In genomic region chr12:12871272-12871671, GRCm38 (mm10) we compare ENCODE assay signal across 12 mouse cellular contexts.
DNase-seq lines count a peak whose midpoint lies in the region; ATAC-seq lines count a peak whose summit lies in the region.
"Had no signal": no experiment of that assay in that cellular context is flagged by ENCODE, and none has a peak within 500 bp of the region (broad histone marks: within the 10 kb centered on the region; RNA-seq: fewer than 3 reads in every experiment).

No protein-coding gene starts in this region.

- H3K36me3 ChIP-seq in embryonic facial prominence, embryonic 14.5 days (ENCODE audit: control insufficient read depth, insufficient read depth, low read length) = no peaks in the 10 kb centered on the region
- no peaks in the 10 kb centered on the region for H3K36me3 ChIP-seq in embryonic facial prominence, embryonic 10.5 days (replicated peaks)
- H3K36me3 ChIP-seq in neural tube, embryonic 13.5 days = no peaks in the 10 kb centered on the region

- no peak overlapping the region for H3K4me2 ChIP-seq in embryonic facial prominence, embryonic 14.5 days (ENCODE audit: low read depth, low read length)
- H3K4me2 ChIP-seq in neural tube, embryonic 13.5 days = no peak overlapping the region

- no peak for ATAC-seq in embryonic facial prominence, embryonic 14.5 days (ENCODE audit: low read depth)
- ATAC-seq in neural tube, embryonic 13.5 days (ENCODE audit: low read depth) = peak; percentile 48; the same call in 1 of the 2 replicates

- peak; percentile 31 for DNase-seq in embryonic facial prominence, embryonic 14.5 days (ENCODE audit: low spot score)
- no peak for DNase-seq in embryonic facial prominence, embryonic 10.5 days (ENCODE audit: low spot score)
- no peak for DNase-seq in neural tube, embryonic 10.5 days (ENCODE audit: extremely low spot score, low spot score)
- peak; percentile 5 to 32 for DNase-seq in left cerebral cortex, adult 8-10 months (ENCODE audit: low spot score in 2 of 2)
- peak; percentile 45 for DNase-seq in right cerebral cortex, postnatal 25 days
- DNase-seq in gastrocnemius, postnatal 4 days (ENCODE audit: low spot score in 2 of 2) = no peak
- DNase-seq in urinary bladder, postnatal 14 days (ENCODE audit: low spot score) = no peak
- DNase-seq: B cell, adult 2 months; cerebellum, adult 9-10 months; lung, postnatal 4 days; thymus, adult 2 months had no signal

- no peaks in the 10 kb centered on the region for H3K27me3 ChIP-seq in embryonic facial prominence, embryonic 14.5 days (replicated peaks; ENCODE audit: control insufficient read depth, insufficient read depth, low read length)
- H3K27me3 ChIP-seq in embryonic facial prominence, embryonic 10.5 days (replicated peaks; ENCODE audit: low read depth, poor library complexity, severe bottlenecking) = no peaks in the 10 kb centered on the region
- no peaks in the 10 kb centered on the region for H3K27me3 ChIP-seq in neural tube, embryonic 13.5 days

- H3K9ac ChIP-seq in embryonic facial prominence, embryonic 14.5 days (ENCODE audit: low read depth, low read length) = no peak overlapping the region
- no peak overlapping the region for H3K9ac ChIP-seq in neural tube, embryonic 13.5 days

- WGBS in embryonic facial prominence, embryonic 14.5 days = 43% methylated on average over 4 of the region's 4 CpGs
- 61% methylated on average over 4 of the region's 4 CpGs for WGBS in embryonic facial prominence, embryonic 10.5 days
- 27% methylated on average over 4 of the region's 4 CpGs for WGBS in neural tube, embryonic 13.5 days

- H3K4me1 ChIP-seq in embryonic facial prominence, embryonic 14.5 days (ENCODE audit: control insufficient read depth, insufficient read depth, low read length) = no peaks in the 10 kb centered on the region
- peaks cover 8% of the 10 kb centered on the region for H3K4me1 ChIP-seq in embryonic facial prominence, embryonic 10.5 days
- H3K4me1 ChIP-seq in neural tube, embryonic 13.5 days (replicated peaks) = peaks cover 16% of the 10 kb centered on the region

- H3K9me3 ChIP-seq in embryonic facial prominence, embryonic 14.5 days (ENCODE audit: control insufficient read depth, low read length) = no peaks in the 10 kb centered on the region
- H3K9me3 ChIP-seq in embryonic facial prominence, embryonic 10.5 days = no peaks in the 10 kb centered on the region
- no peaks in the 10 kb centered on the region for H3K9me3 ChIP-seq in neural tube, embryonic 13.5 days

- H3K4me3 ChIP-seq in embryonic facial prominence, embryonic 14.5 days (ENCODE audit: low read depth, low read length) = no peak overlapping the region
- H3K4me3 ChIP-seq in embryonic facial prominence, embryonic 10.5 days = no peak overlapping the region
- H3K4me3 ChIP-seq in neural tube, embryonic 13.5 days = no peak overlapping the region

- no peak overlapping the region for H3K27ac ChIP-seq in embryonic facial prominence, embryonic 14.5 days (replicated peaks; ENCODE audit: low read depth, low read length)
- no peak overlapping the region for H3K27ac ChIP-seq in embryonic facial prominence, embryonic 10.5 days (replicated peaks)
- H3K27ac ChIP-seq in neural tube, embryonic 13.5 days (replicated peaks) = peak overlapping the region; percentile 2; the same call in 1 of the 2 replicates

Comparison
In these comparisons a context has a peak if more than half of its experiments do, and no peak if none do; other contexts are left out.
1. DNase-seq: peak in embryonic facial prominence, embryonic 14.5 days (single experiment), left cerebral cortex, adult 8-10 months (2 of 2) and right cerebral cortex, postnatal 25 days (single experiment); none in embryonic facial prominence, embryonic 10.5 days (single experiment), neural tube, embryonic 10.5 days (single experiment), gastrocnemius, postnatal 4 days (0 of 2) and urinary bladder, postnatal 14 days (single experiment).